Mouse (Mus musculus): Measurements from ENCODE around the gene Lias. TPM values are rescaled to one million over a fixed set of nuclear protein-coding genes. Genes with fewer than 3 reads are reported as not detected.

The Lias gene
- total RNA-seq, 2 experiments from 2014 or later: 33.2 to 42.5 TPM

- no peak for DNase-seq (ENCODE audit: low spot score in 2 of 2)
These were observed 31.5 kb downstream of the Lias start for GRCm38 (mm10) chr5:65422803-65423202.

DNA sequence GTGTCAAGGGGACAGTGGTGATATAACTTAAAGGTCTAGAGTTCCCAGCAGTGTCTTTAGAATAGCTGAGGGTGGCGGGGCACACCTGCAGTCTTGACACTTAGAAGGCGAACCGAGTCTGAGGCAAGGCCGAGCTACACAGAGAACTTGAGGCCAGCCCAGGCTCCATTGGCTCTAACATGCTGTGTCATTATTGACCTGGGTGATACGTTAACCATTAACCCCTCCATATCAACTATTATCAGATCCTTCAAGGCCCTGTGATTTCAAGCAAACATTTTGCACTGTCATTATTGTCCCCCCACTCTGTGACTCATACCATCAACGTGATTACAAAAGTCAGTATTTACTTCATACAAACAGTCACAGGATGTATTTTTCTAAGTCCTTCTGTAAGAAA, 32.9 kb downstream of the Lias start:
- no peak for DNase-seq (ENCODE audit: low spot score in 2 of 2)

DNA sequence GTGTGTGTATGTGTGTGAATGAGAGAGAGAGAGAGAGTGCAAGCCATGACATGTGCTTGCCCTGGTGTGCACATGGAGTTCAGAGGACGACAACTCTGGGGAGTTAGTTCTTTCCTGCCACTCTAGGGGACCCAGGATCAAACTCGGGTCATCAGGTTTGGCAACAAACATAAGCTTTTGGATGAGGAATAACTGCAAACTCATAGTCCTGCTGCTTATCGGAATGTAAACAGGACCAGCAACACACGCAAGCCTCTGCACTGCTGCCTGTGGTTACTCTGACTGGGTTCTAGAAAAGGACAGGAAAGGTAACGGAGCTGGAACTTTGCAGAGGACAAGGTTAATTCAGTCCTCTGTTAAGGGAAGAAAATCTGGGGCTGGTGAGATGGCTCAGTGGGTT, 34.0 kb downstream of the Lias start:
- DNase-seq (ENCODE audit: low spot score in 2 of 2): no peak

DNA sequence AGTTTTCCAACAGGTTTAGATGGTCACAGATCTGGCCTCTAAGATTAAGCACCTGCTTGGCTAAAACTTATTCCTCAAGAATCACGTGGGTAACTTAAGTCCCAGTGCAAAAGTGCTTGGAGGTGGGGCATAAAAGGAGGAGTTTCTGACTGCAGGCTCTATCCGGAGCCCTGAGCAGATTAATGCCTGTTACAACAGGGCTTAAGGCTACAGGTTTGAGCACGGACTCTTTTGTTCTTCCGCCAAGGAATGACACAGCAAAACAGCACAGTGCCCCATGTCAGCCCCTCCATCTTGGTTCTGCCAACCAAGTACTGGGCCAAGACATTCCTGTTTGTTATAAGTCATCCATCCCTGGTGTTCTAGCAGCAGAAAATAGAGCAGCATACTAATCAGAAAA, 37.0 kb downstream of the Lias start:
- DNase-seq (ENCODE audit: low spot score in 2 of 2): no peak

DNA sequence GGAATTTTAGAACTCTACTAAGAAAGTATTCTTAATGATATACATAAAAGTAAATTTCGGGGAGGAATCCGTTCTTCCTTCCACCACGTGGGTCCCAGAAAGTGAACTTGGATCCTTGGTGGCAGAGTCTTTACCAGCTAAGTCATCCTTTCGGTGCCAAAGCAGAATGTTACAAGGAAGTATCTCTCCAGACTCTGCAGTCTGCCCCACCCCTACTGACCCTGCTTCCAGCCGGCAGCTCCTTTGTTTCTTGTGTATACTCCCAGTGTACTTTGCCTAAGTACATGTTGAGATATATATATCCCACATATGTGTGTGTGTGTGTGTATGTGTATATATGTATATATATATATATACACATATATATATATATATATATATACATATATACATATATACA, 38.1 kb downstream of the Lias start:
- DNase-seq (ENCODE audit: low spot score in 2 of 2): no peak

- DNase-seq (ENCODE audit: low spot score in 2 of 2): peak; percentile 19 to 58
These were observed 43.4 kb downstream of the Lias start for GRCm38 (mm10) chr5:65434471-65435362.

DNA sequence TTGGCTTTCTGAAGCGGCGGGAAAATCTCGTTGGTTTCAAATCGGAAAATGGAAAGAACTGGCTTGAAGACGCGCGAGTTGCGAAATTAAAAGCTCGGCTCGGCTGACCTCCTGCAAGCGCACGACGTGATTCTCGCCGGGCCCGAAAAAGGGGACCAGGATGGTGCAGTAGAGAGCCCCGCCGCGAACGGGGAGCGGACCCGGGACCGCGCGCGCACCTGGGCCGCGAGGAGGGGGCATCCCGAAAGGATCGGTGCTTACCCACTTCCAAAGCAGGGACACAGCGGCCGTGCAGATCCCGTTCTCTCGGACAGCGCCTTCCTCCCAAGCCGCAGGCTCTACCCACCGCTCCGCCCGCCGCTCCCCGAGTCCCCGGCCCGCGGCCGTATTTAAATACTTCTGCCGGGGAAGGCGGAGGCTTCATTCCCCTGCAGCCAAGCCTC, 44.1 kb downstream of the Lias start:
- peak in 1 of 2 experiments; percentile 15 for DNase-seq (ENCODE audit: low spot score in 2 of 2)

GRCm38 (mm10) chr5:65435806-65436561, 44.7 kb downstream of the Lias start, which contains the start of gene Ugdh:
Ugdh (minus strand) TSS chr5:65435949.
- DNase-seq (ENCODE audit: low spot score in 2 of 2): peak; percentile 93 to 97

GRCm38 (mm10) chr5:65438041-65438440, 46.7 kb downstream of the Lias start:
- DNase-seq (ENCODE audit: low spot score in 2 of 2): no peak

DNA sequence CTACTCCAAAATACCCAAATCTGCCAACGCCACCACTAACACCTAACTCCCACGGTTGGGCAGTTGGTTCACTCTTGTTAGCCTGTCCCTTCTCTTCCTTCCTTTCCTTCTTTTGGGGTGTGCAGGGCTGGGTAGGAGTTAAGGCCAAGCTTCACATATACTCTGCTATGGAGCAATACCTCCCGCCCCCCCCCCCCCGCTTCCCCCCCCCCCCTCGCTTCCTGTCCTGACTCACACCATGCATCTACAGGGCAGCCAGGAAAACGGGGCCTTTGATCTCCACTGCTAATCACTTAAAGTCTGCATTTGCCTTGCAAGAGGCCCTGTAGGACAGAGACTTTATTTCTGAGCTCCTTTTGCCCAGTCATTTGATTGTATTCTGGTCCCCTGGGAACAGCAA, 53.7 kb downstream of the Lias start:
- DNase-seq (ENCODE audit: low spot score in 2 of 2): no peak

DNA sequence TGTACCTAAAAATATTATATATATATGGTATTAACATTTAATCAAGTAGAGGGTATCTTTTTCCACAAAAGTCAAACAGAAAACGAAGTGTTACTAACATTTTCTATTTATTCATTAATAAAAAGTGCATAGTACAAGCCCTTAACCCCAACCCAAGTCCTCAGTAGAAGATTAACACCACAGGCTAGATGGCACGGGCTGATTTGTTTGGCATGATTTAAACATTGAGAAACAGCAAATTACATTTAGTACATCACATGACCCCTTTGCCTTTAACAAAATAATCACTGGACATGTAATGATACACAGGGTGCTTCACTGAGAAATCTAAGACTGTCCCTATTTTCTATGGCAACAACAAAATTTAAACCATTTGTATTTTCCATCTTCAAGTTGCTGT, 55.5 kb downstream of the Lias start:
- no peak for DNase-seq (ENCODE audit: low spot score in 2 of 2)

- DNase-seq (ENCODE audit: low spot score in 2 of 2): no peak
These were observed 56.5 kb downstream of the Lias start for GRCm38 (mm10) chr5:65447826-65448225.

DNA sequence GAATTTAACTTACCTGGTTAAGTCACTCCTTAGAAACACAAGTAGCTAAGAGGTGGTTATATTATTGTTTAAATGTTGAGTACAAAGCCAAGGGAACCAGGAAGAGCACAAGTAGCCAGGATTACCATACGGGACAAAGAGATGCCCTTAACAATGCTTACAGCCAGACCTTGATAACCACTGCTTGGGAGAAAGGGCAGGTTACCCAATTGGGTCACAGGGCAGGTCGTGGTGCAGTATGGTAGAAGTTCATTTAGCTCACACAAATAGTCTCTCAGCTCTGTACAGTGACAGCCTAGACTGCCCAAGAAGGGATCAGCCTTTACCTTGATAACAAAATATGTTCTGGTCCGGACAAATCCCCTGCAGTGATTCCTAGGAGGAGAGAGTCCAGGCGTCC, 57.6 kb downstream of the Lias start:
- DNase-seq (ENCODE audit: low spot score in 2 of 2): no peak

- no peak for DNase-seq (ENCODE audit: low spot score in 2 of 2)
These were observed 63.5 kb downstream of the Lias start for GRCm38 (mm10) chr5:65454771-65455170.

- DNase-seq (ENCODE audit: low spot score in 2 of 2): no peak
These were observed 66.0 kb downstream of the Lias start for GRCm38 (mm10) chr5:65457086-65457827.

DNA sequence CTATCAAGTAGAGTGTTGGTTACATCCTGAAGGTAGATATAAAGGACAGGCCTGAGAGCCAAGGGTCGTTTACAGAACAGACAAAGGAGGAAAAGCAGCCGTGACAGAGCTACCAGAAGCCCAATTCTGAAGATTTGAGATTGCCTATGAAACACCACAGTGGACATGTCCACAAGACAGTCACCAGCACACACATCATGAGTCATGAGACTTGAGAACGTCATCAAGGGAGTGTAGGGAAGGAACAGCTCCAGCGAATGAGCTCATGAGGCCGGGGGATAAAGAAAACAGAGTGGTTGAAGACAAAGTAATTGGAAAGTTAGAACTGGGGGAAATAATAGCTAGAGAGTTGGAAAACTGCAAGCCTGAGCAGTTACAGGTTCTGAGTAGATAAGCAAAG, 66.5 kb downstream of the Lias start:
- no peak for DNase-seq (ENCODE audit: low spot score in 2 of 2)

GRCm38 (mm10) chr5:65459454-65459853, 68.2 kb downstream of the Lias start:
- DNase-seq (ENCODE audit: low spot score in 2 of 2): no peak
